Mouse (Mus musculus): ENCODE measurements at regions not wholly inside any gene's neighbourhood (a gene's known extent, or its start where the extent isn't known, plus 50 kb on each side); places are given as distances from the start of the nearest gene placed in this dataset.

DNA sequence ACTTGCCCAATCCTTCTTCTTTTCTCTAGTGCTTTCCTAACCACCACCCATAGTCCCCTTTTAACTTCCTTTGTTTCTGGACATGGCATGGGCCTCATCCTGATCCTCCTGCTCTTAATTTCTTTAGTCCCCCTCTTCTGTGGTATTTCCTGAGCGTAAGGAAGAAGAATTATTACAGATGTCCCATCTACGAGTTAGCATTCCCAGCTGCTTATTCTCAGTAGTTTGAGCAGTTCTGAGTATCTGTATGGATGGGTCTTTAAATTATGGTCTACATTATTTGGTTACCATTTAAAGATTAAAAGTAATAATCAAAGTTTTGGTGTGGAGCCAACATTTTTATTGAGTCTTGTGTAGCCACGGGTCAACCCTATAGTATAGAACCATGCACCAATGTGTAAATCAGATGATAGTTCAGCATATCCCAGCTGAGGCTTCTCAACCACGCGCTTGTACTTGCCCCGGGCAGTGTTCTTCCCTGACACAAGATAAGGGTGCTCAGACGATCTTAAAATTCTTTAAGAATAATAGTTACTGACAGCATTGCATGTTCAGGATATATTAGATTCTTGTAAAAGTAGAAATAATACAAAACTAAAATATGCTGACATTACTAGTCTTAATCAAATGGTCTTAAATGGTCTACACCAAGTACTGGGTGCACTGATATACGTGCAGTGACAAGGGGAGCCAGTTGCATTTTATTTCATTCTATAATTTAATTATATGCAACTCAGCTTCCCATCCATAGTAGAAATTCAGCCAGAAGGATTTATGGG lies 470.5 kb upstream of the Sphkap start:
- no peak for TF ChIP-seq CTCF (IDR thresholded peaks at IDR 0.05; ENCODE audit: control insufficient read depth, insufficient read depth, insufficient read length)
- no peak for TF ChIP-seq MAX (IDR thresholded peaks at IDR 0.05)
- no peak for TF ChIP-seq FOSL1 (IDR thresholded peaks at IDR 0.05; ENCODE audit: insufficient read depth, low read length, poor library complexity, severe bottlenecking)
- no peak for TF ChIP-seq MYOG (IDR thresholded peaks at IDR 0.05; ENCODE audit: control insufficient read depth, extremely low read depth, insufficient read length)
- no peak for TF ChIP-seq USF1 (IDR thresholded peaks at IDR 0.05; ENCODE audit: low read depth)
- TF ChIP-seq CEBPB (IDR thresholded peaks at IDR 0.05; ENCODE audit: low read depth) = no peak
- no peak for TF ChIP-seq MYOD1 (IDR thresholded peaks at IDR 0.05; ENCODE audit: control insufficient read depth, insufficient read length, low read depth)

Measured in C2C12 (cell line).